Mouse (Mus musculus) testis, adult 2 months (tissue): ENCODE results near the gene Rap1gap2. TPM values are rescaled to one million over a fixed set of nuclear protein-coding genes. Genes with fewer than 3 reads are reported as not detected.

ENCODE experiments used
- H3K27ac ChIP-seq: fragments of 200-500 bp; 2 replicates; pipeline ENCODE4 v1.5.1; 2012; ENCODE audit warnings: low read depth, low read length; ENCODE audit not compliant: control insufficient read depth, insufficient read depth
- H3K27me3 ChIP-seq: fragments of 200-500 bp; 2 replicates; pipeline ENCODE4 v1.6.1; 2012; ENCODE audit warnings: mild to moderate bottlenecking, low read length, moderate library complexity; ENCODE audit not compliant: control insufficient read depth, insufficient read depth
- H3K36me3 ChIP-seq: fragments of 200-500 bp; 2 replicates; pipeline ENCODE4 v1.6.1; 2012; ENCODE audit warnings: mild to moderate bottlenecking, low read length; ENCODE audit not compliant: control insufficient read depth, insufficient read depth
- H3K4me1 ChIP-seq: fragments of 200-500 bp; 2 replicates; pipeline ENCODE4 v1.6.1; 2012; ENCODE audit warnings: low read length; ENCODE audit not compliant: control insufficient read depth, insufficient read depth
- H3K4me3 ChIP-seq: fragments of 200-500 bp; 2 replicates; pipeline ENCODE4 v1.5.1; 2012; ENCODE audit warnings: low read depth, mild to moderate bottlenecking, low read length, moderate library complexity, mixed read lengths; ENCODE audit not compliant: control insufficient read depth
- CTCF ChIP-seq: fragments of 200-500 bp; IDR thresholded peaks from 2 replicates; pipeline ENCODE4 v1.5.1; 2012; ENCODE audit warnings: low read depth, mild to moderate bottlenecking, inconsistent platforms, low read length, moderate library complexity; ENCODE audit not compliant: control insufficient read depth, insufficient read depth, insufficient replicate concordance
- POLR2A ChIP-seq: fragments of 200-500 bp; IDR thresholded peaks from 2 replicates; pipeline ENCODE4 v1.6.1; 2012; ENCODE audit warnings: low read depth, mild to moderate bottlenecking, inconsistent platforms, low read length, moderate library complexity; ENCODE audit not compliant: control insufficient read depth
- polyA plus RNA-seq: library from polyadenylated mRNA; depleted of rRNA; stranded (reverse); fragments of >200 nt; gene quantifications from 2 replicates; pipeline ENCODE4 v1.2.3, GENCODE M21; 2012

Rap1gap2 gene
- polyA plus RNA-seq, 1 experiment: 3.4 TPM

DNA sequence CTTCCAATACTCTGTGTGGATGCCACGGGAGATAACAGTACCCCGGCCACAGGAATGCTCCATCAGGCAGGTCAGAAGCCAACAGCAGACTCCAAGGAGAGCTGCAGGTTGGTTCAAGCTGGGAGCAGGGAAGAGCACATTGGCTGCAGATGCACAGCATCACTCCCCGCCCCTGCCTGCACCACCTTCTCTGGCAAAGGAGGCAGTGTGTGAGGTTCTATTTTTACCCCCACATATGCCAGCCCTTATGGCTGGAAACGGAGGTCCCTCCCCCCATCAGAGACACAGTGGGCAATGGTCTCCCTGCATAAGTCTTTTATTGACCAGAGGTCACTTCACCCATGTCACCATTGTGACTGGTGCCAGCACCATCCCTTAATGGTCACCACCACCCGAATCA lies 42.3 kb downstream of the Rap1gap2 start:
- TF ChIP-seq CTCF (no peak), POLR2A (no peak)
- Histone ChIP-seq H3K27me3 (no peaks in the 10 kb centered on the region), H3K36me3 (no peaks in the 10 kb centered on the region), H3K4me3 (no peak overlapping the region), H3K27ac (no peak overlapping the region), H3K4me1 (no peaks in the 10 kb centered on the region)

DNA sequence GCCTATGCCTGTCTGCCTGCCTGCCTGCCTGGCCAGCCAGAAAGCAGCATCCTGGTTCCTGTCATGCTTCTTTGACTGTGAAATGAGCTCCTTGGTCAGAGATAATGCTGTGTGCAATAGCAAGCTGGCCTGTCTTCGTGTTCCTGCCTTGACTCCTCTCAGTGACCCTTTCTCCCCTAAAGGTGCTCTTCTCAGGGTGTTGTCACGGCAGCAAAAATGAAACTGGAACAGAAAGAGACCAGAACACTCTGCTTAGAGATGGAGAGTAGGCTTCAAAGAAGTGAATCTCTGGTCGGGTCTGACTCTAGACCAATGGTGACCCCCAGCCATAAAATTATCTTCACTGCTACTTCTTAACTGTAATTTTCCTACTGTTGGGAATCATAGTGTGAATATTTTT lies 42.7 kb downstream of the Rap1gap2 start:
- Histone ChIP-seq H3K4me1 (no peaks in the 10 kb centered on the region), H3K36me3 (no peaks in the 10 kb centered on the region), H3K27me3 (no peaks in the 10 kb centered on the region), H3K27ac (no peak overlapping the region), H3K4me3 (no peak overlapping the region)
- TF ChIP-seq POLR2A (no peak), CTCF (no peak)

DNA sequence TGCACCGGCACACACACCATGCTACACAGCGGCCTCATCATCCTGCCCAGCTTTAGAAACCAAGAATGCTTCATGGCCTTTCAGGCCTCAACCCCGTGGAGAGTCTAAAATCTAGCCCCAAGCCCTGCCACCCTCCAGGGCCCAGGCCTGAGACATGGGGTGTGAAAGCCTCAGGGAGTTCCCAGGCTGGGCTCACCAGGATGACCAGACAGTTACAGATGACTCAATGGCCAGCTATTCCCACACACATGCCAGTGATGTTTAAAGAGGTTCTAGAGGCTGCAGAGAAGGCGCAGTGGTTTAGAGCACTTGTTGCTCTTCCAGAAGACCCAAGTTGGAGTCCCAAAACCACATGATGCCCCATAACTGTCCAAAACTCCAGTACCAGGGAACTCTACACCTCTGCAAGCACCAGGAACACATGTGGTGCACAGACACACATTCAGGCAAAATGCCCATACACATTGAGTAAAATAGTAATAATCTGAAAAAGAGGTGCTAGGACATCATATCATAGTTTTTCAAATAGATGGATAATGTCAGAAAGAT lies 44.3 kb downstream of the Rap1gap2 start:
- Histone ChIP-seq H3K36me3 (no peaks in the 10 kb centered on the region), H3K4me1 (no peaks in the 10 kb centered on the region), H3K4me3 (no peak overlapping the region), H3K27me3 (no peaks in the 10 kb centered on the region), H3K27ac (no peak overlapping the region)
- TF ChIP-seq POLR2A: no peak
- no peak for TF ChIP-seq CTCF

DNA sequence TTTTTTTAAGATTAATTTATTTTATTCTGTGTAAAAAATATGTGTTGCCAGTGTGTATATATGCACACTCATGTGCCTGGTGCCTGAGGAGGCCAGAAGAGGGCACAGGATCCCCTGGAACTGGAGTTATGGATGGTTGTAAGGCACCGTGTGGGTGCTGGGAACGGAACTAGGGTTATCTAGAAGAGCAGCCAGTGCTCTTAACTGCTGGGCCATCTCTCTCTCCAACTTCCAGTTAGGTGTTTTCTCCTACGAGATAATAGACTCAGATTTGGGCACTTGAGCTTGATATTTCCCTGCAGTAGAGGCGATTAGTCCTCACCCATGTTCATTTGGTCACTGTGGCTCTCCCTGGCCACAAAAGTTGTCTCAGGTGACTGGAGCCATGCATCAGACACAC lies 49.3 kb downstream of the Rap1gap2 start:
- no peak for TF ChIP-seq POLR2A
- TF ChIP-seq CTCF: no peak
- H3K27me3 ChIP-seq: no peaks in the 10 kb centered on the region

DNA sequence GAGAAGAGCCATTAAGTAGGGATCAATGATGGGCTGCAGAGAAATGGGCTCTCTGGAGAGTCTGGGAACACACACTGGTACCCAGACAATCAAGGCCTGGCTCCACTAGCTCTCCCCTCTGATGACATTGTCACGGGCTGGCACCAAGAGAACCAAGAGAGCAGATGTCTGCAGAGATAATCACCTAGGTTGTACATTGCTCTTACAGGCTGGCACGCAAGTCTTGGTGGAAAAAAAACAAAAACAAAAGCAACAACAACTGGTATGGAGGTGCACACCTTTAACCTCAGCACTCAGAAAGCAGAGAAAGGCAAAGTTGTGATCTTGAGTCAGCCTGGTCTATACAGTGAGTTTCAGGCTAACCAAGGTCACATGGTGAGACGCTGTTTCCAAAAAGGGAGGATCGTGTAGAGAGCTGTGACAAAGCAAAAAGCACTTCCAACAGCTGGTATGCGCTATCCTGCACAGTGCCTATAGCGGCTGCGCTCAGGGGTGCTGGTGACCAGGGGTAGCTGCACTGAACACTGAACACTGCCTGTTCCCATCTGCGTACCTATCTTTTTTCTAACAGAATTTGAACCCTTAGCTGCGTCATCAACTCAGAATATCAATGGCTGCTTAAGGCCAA lies 50.0 kb downstream of the Rap1gap2 start:
- Histone ChIP-seq H3K4me3 (no peak overlapping the region), H3K27ac (no peak overlapping the region), H3K4me1 (no peaks in the 10 kb centered on the region), H3K27me3 (no peaks in the 10 kb centered on the region), H3K36me3 (no peaks in the 10 kb centered on the region)
- no peak for TF ChIP-seq CTCF
- no peak for TF ChIP-seq POLR2A

More for the DNA sequence above, 49.3 kb downstream of the Rap1gap2 start:
- Histone ChIP-seq H3K4me3 (no peak overlapping the region), H3K4me1 (no peaks in the 10 kb centered on the region), H3K27ac (no peak overlapping the region), H3K36me3 (no peaks in the 10 kb centered on the region)

DNA sequence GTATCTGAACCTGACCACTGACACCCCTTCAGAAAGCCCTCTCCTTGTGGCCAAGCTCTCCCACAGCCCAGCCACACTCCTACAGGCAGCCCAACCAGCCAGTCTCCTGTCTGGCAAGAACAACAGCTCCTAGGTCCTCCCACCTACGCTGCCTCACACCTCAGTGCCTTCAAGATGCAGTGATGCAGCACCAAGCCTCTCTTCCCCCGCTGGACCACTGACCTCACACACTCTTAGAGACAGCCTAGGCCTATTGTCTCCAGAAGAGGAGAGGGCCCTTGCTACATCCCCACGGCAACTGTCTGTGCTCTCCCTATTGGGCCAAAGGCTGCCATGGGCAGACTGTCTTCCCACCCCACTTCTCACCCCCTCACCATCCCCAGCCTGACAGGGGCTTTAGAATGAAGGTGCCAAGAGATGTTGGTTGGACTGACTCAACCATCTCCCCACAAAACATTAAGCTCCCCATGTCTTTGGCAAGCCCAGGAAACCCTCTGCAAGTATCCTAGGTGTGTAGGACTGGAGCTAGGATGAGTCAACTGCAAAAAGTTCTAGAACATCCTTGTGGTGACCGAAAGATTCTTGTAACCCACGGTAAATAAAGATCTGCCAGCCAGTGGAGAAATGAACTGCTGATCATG lies 50.8 kb downstream of the Rap1gap2 start:
- peaks cover under 1% of the 10 kb centered on the region for H3K4me1 ChIP-seq
- no peak overlapping the region for H3K4me3 ChIP-seq
- no peaks in the 10 kb centered on the region for H3K36me3 ChIP-seq
- H3K27ac ChIP-seq: no peak overlapping the region
- no peaks in the 10 kb centered on the region for H3K27me3 ChIP-seq
- TF ChIP-seq POLR2A: no peak
- TF ChIP-seq CTCF: no peak

DNA sequence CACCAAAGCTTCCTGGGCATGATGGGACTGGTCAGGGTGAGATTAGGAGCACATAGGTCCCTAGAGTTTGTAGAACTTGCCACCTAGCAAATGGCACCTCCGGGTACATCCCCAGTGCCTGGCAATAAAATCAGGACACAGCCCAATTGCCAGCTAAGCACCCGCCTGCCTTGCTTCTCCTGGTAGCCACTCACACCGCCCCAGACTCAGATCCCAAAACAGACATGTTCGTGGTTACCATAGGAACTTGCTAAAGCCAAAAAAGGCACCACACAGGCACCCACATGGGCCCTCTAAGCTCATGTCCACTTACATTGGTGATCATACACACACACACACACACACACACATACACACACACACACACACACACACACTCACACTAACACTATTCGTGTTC lies 51.8 kb downstream of the Rap1gap2 start:
- Histone ChIP-seq H3K4me3 (no peak overlapping the region), H3K36me3 (no peaks in the 10 kb centered on the region), H3K27ac (no peak overlapping the region), H3K4me1 (peaks cover 5% of the 10 kb centered on the region), H3K27me3 (no peaks in the 10 kb centered on the region)
- TF ChIP-seq POLR2A (no peak), CTCF (no peak)
